Mouse (Mus musculus) liver, postnatal 0 days (tissue): ENCODE data around the gene Ptgdr. TPM values are rescaled to one million over a fixed set of nuclear protein-coding genes. Genes with fewer than 3 reads are reported as not detected.
"Not testable (repeated sequence)": the region's sequence is repeated elsewhere in the genome, so short reads cannot be mapped to it uniquely, and the experiment has no call there.

ENCODE experiments used
- ATAC-seq: fragments of 200-750 bp; cut with Nextera tagmentation; 2 replicates; pipeline ENCODE4 v1.8.0; 2017; ENCODE audit warnings: mild to moderate bottlenecking, moderate library complexity
- DNase-seq: peaks from one replicate; pipeline ENCODE4 v3.0.0-alpha.2; 2016
- H3K27ac ChIP-seq: fragments of 300-500 bp; sonication (generic); 2 replicates; pipeline ENCODE4 v1.5.1; 2014; ENCODE audit warnings: antibody characterized with exemption, moderate library complexity, mild to moderate bottlenecking, low read depth
- H3K27me3 ChIP-seq: fragments of 300-500 bp; sonication (generic); 2 replicates; pipeline ENCODE4 v1.6.1; 2014; ENCODE audit warnings: low read length, control low read depth, mixed read lengths; ENCODE audit not compliant: insufficient read depth
- H3K36me3 ChIP-seq: fragments of 300-500 bp; sonication (generic); replicated peaks from 2 replicates; pipeline ENCODE4 v1.6.1; 2014; ENCODE audit warnings: mild to moderate bottlenecking, control low read depth, low read length, moderate library complexity, mixed read lengths; ENCODE audit not compliant: insufficient read depth
- H3K4me1 ChIP-seq: fragments of 300-500 bp; sonication (generic); 2 replicates; pipeline ENCODE4 v1.6.1; 2014; ENCODE audit warnings: antibody characterized with exemption, mild to moderate bottlenecking, control low read depth; ENCODE audit not compliant: insufficient read depth
- H3K4me2 ChIP-seq: fragments of 300-500 bp; sonication (generic); 2 replicates; pipeline ENCODE4 v1.6.1; 2014; ENCODE audit warnings: low read depth, mild to moderate bottlenecking, low read length, moderate library complexity, mixed read lengths
- H3K4me3 ChIP-seq: fragments of 300-500 bp; sonication (generic); 2 replicates; pipeline ENCODE4 v1.5.1; 2014; ENCODE audit warnings: low read depth, low read length
- H3K9ac ChIP-seq: fragments of 300-500 bp; sonication (generic); replicated peaks from 2 replicates; pipeline ENCODE4 v1.6.1; 2014; ENCODE audit warnings: mild to moderate bottlenecking, moderate library complexity
- H3K9me3 ChIP-seq: fragments of 300-500 bp; sonication (generic); 2 replicates; pipeline ENCODE4 v1.6.1; 2016; ENCODE audit warnings: mild to moderate bottlenecking, control low read depth, low read length, mixed read lengths
- CTCF ChIP-seq: sonication (generic); IDR thresholded peaks from 2 replicates; pipeline ENCODE4 v1.5.1; 2016; ENCODE audit warnings: antibody characterized with exemption, low read depth
- EP300 ChIP-seq: IDR thresholded peaks from 2 replicates; pipeline ENCODE4 v1.6.1; 2016; ENCODE audit warnings: antibody characterized with exemption, low read depth, mild to moderate bottlenecking
- WGBS: fragments of 180-500 bp; shearing (Covaris S2); extraction: QIAGEN DNeasy Blood & Tissue Kit; methylation state at CpG from one replicate; pipeline ENCODE4 v1.1.7; 2014; ENCODE audit not compliant: insufficient replicate concordance; 5-methylcytosine and 5-hydroxymethylcytosine counted together
- polyA plus RNA-seq: library from polyadenylated mRNA; unstranded; fragments of >200 nt; fragmentation: Nextera tagmentation; extraction: Ambion mirVana; gene quantifications from 2 replicates; pipeline ENCODE4 v1.2.1, GENCODE M21; 2015

The Ptgdr gene
- polyA plus RNA-seq, 1 experiment from 2014 or later = not detected

GRCm38 (mm10) chr14:44865661-44866060 lies 6.5 kb upstream of the Ptgdr start:
- Histone ChIP-seq H3K4me2 (no peak overlapping the region), H3K4me3 (no peak overlapping the region), H3K4me1 (no peaks in the 10 kb centered on the region), H3K27ac (no peak overlapping the region), H3K9me3 (no peaks in the 10 kb centered on the region), H3K27me3 (no peaks in the 10 kb centered on the region), H3K36me3 (no peaks in the 10 kb centered on the region), H3K9ac (no peak overlapping the region)
- no peak for ATAC-seq
- DNase-seq = no peak
- no peak for TF ChIP-seq CTCF
- TF ChIP-seq EP300 = no peak
- 73% methylated on average over 8 of the region's 8 CpGs for WGBS

GRCm38 (mm10) chr14:44863086-44863485 lies 3.9 kb upstream of the Ptgdr start:
- Histone ChIP-seq H3K27me3 (peaks cover 12% of the 10 kb centered on the region; the same call in 1 of the 2 replicates), H3K9me3 (no peaks in the 10 kb centered on the region), H3K4me1 (no peaks in the 10 kb centered on the region), H3K4me2 (no peak overlapping the region), H3K9ac (no peak overlapping the region), H3K4me3 (no peak overlapping the region), H3K36me3 (no peaks in the 10 kb centered on the region), H3K27ac (no peak overlapping the region)
- TF ChIP-seq CTCF (no peak), EP300 (no peak)
- DNase-seq (no peak), ATAC-seq (no peak)
- 56% methylated on average over 4 of the region's 4 CpGs for WGBS

- no peak for DNase-seq
- no peaks in the 10 kb centered on the region for H3K9me3 ChIP-seq
- H3K4me1 ChIP-seq = no peaks in the 10 kb centered on the region
- ATAC-seq = no peak
- H3K9ac ChIP-seq = no peak overlapping the region
- WGBS = 46% methylated on average over 3 of the region's 3 CpGs
- no peak for TF ChIP-seq CTCF
- TF ChIP-seq EP300 = no peak
- H3K36me3 ChIP-seq = no peaks in the 10 kb centered on the region
- H3K4me3 ChIP-seq = no peak overlapping the region
- peaks cover 15% of the 10 kb centered on the region; the same call in 1 of the 2 replicates for H3K27me3 ChIP-seq
- no peak overlapping the region for H3K4me2 ChIP-seq
- H3K27ac ChIP-seq = no peak overlapping the region
Measured at GRCm38 (mm10) chr14:44861161-44861560, 2.0 kb upstream of the Ptgdr start.

GRCm38 (mm10) chr14:44858372-44858771 lies 803 bp downstream of the Ptgdr start:
- ATAC-seq (no peak), DNase-seq (no peak)
- TF ChIP-seq EP300 = no peak
- TF ChIP-seq CTCF = no peak
- no peaks in the 10 kb centered on the region for H3K4me1 ChIP-seq
- H3K4me2 ChIP-seq = no peak overlapping the region
- no peaks in the 10 kb centered on the region for H3K36me3 ChIP-seq
- WGBS = 12% methylated on average over 12 of the region's 12 CpGs
- no peak overlapping the region for H3K27ac ChIP-seq
- no peak overlapping the region for H3K4me3 ChIP-seq
- no peaks in the 10 kb centered on the region for H3K9me3 ChIP-seq
- H3K9ac ChIP-seq = no peak overlapping the region
- H3K27me3 ChIP-seq = peaks cover 15% of the 10 kb centered on the region; the same call in 1 of the 2 replicates

GRCm38 (mm10) chr14:44850637-44851036 lies 8.5 kb downstream of the Ptgdr start:
- not testable (repeated sequence) for H3K27ac ChIP-seq, H3K4me3 ChIP-seq, H3K9me3 ChIP-seq, H3K27me3 ChIP-seq, DNase-seq, ATAC-seq, H3K9ac ChIP-seq, H3K4me1 ChIP-seq, H3K4me2 ChIP-seq, H3K36me3 ChIP-seq
- TF ChIP-seq CTCF = peak; percentile 45
- 4% methylated on average over 3 of the region's 3 CpGs for WGBS

GRCm38 (mm10) chr14:44847740-44848139 lies 11.4 kb downstream of the Ptgdr start:
- ATAC-seq (no peak), DNase-seq (no peak)
- Histone ChIP-seq H3K4me2 (no peak overlapping the region), H3K36me3 (no peaks in the 10 kb centered on the region), H3K9ac (no peak overlapping the region), H3K9me3 (no peaks in the 10 kb centered on the region), H3K27me3 (no peaks in the 10 kb centered on the region), H3K27ac (no peak overlapping the region), H3K4me1 (no peaks in the 10 kb centered on the region), H3K4me3 (no peak overlapping the region)
- TF ChIP-seq CTCF (no peak), EP300 (no peak)
- WGBS = 62% methylated on average over 2 of the region's 2 CpGs

GRCm38 (mm10) chr14:44846558-44847263 lies 12.5 kb downstream of the Ptgdr start:
- WGBS = 72% methylated on average over 6 of the region's 6 CpGs

More at GRCm38 (mm10) chr14:44846558-44847263, 12.5 kb downstream of the Ptgdr start:
- H3K9ac ChIP-seq = no peak overlapping the region
- H3K36me3 ChIP-seq = no peaks in the 10 kb centered on the region
- H3K9me3 ChIP-seq = no peaks in the 10 kb centered on the region
- TF ChIP-seq EP300 = no peak
- no peak for TF ChIP-seq CTCF
- H3K27me3 ChIP-seq = no peaks in the 10 kb centered on the region
- DNase-seq (no peak), ATAC-seq (no peak)
- H3K27ac ChIP-seq = no peak overlapping the region
- no peak overlapping the region for H3K4me2 ChIP-seq
- H3K4me1 ChIP-seq = no peaks in the 10 kb centered on the region
- no peak overlapping the region for H3K4me3 ChIP-seq
